Mouse (Mus musculus): ENCODE data around the gene Tmem233. TPM values are rescaled to one million over a fixed set of nuclear protein-coding genes. Genes with fewer than 3 reads are reported as not detected.

Tmem233 gene
- total and polyA plus RNA-seq, 2 experiments from 2014 or later, result not detected

DNA sequence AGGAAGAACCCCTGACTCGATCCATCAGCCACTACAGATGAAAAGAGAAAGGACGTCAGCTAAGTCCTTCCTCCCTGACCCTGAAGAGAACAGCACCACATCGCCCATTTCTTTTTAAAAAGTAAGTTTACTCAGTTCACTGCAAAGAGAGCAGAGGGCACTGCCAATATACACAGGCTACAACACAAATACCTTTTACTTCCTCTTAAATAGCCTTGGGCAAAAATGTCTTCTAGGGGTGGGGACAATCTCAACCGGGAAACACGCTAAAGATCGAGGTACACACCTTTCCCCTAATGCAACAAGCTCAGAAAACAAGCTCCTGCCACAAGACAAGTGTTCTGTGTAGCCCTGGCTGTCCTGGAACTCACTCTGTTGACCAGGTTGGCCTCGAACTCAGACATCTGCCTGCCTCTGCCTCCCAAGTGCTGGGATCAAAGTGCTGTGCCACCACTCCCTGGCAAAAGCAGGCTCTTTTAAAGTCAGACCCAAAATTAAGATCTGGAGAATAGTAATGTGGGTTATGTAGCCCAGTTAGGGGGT is 60.3 kb downstream of the Tmem233 start:
- peaks cover 33% of the 10 kb centered on the region for H3K36me3 ChIP-seq (replicated peaks; ENCODE audit: control insufficient read depth, insufficient read depth, low read length)
- ATAC-seq (ENCODE audit: insufficient read depth, low read depth), result no peak
- peak overlapping the region; percentile 84 for H3K4me2 ChIP-seq (ENCODE audit: low read depth, low read length)
- DNase-seq (ENCODE audit: low spot score), result no peak
- H3K4me3 ChIP-seq (ENCODE audit: low read depth, low read length), result peak overlapping the region; percentile 73; the same call in 1 of the 2 replicates
- H3K9ac ChIP-seq (replicated peaks; ENCODE audit: low read depth, low read length), result peak overlapping the region; percentile 76; the same call in 1 of the 2 replicates
- no peak overlapping the region for H3K27ac ChIP-seq (ENCODE audit: low read depth)
- H3K9me3 ChIP-seq (replicated peaks; ENCODE audit: control insufficient read depth, low read length), result no peaks in the 10 kb centered on the region
- no peak for TF ChIP-seq EP300 (IDR thresholded peaks at IDR 0.05; ENCODE audit: low read depth)
- TF ChIP-seq CTCF (IDR thresholded peaks at IDR 0.05; ENCODE audit: low read depth), result no peak
- no peaks in the 10 kb centered on the region for H3K27me3 ChIP-seq (ENCODE audit: control insufficient read depth, insufficient read depth, low read length)
- 79% methylated on average over 7 of the region's 7 CpGs for WGBS
- peaks cover 12% of the 10 kb centered on the region for H3K4me1 ChIP-seq (ENCODE audit: control insufficient read depth, insufficient read depth)

DNA sequence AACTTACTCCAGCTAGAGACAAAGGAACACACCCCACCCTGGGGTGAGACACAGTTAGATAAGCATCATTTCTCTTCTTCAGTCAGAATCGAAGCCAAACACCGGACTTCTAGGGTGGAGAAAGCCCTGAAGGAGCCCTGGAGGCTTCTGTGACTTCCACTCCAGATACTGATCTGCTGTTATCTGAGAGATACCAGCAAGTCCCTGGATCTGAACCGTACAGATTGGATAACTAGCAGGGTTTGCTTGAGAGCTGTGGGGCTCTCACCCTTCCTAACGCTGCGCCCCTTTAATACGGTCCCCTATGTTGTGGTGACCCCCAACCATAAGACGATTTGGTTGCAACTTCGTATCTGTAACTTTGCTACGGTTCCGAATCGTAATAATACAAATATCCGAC is 60.9 kb downstream of the Tmem233 start:
- H3K9me3 ChIP-seq (replicated peaks; ENCODE audit: control insufficient read depth, low read length), result no peaks in the 10 kb centered on the region
- 85% methylated on average over 12 of the region's 12 CpGs for WGBS
- peaks cover 39% of the 10 kb centered on the region for H3K36me3 ChIP-seq (replicated peaks; ENCODE audit: control insufficient read depth, insufficient read depth, low read length)
- TF ChIP-seq CTCF (IDR thresholded peaks at IDR 0.05; ENCODE audit: low read depth) (no peak), EP300 (IDR thresholded peaks at IDR 0.05; ENCODE audit: low read depth) (no peak)
- H3K4me3 ChIP-seq (ENCODE audit: low read depth, low read length), result no peak overlapping the region
- H3K4me1 ChIP-seq (ENCODE audit: control insufficient read depth, insufficient read depth), result peaks cover 12% of the 10 kb centered on the region
- no peak for ATAC-seq (ENCODE audit: insufficient read depth, low read depth)
- no peak overlapping the region for H3K27ac ChIP-seq (ENCODE audit: low read depth)
- no peak for DNase-seq (ENCODE audit: low spot score)
- H3K4me2 ChIP-seq (ENCODE audit: low read depth, low read length), result 0 out of 2 replicates have a peak overlapping the region, but pooled peaks have one; percentile 84
- no peaks in the 10 kb centered on the region for H3K27me3 ChIP-seq (ENCODE audit: control insufficient read depth, insufficient read depth, low read length)
- H3K9ac ChIP-seq (replicated peaks; ENCODE audit: low read depth, low read length), result no peak overlapping the region

- H3K4me2 ChIP-seq (ENCODE audit: low read depth, low read length), result 0 out of 2 replicates have a peak overlapping the region, but pooled peaks have one; percentile 1
- WGBS, result 68% methylated on average over 14 of the region's 14 CpGs
- H3K36me3 ChIP-seq (replicated peaks; ENCODE audit: control insufficient read depth, insufficient read depth, low read length), result peaks cover 45% of the 10 kb centered on the region
- ATAC-seq (ENCODE audit: insufficient read depth, low read depth) (no peak), DNase-seq (ENCODE audit: low spot score) (no peak)
- H3K27me3 ChIP-seq (ENCODE audit: control insufficient read depth, insufficient read depth, low read length), result no peaks in the 10 kb centered on the region
- no peak overlapping the region for H3K4me3 ChIP-seq (ENCODE audit: low read depth, low read length)
- H3K4me1 ChIP-seq (ENCODE audit: control insufficient read depth, insufficient read depth), result peaks cover 12% of the 10 kb centered on the region
- no peak for TF ChIP-seq CTCF (IDR thresholded peaks at IDR 0.05; ENCODE audit: low read depth)
- TF ChIP-seq EP300 (IDR thresholded peaks at IDR 0.05; ENCODE audit: low read depth), result no peak
- H3K9me3 ChIP-seq (replicated peaks; ENCODE audit: control insufficient read depth, low read length), result no peaks in the 10 kb centered on the region
- H3K27ac ChIP-seq (ENCODE audit: low read depth), result no peak overlapping the region
- no peak overlapping the region for H3K9ac ChIP-seq (replicated peaks; ENCODE audit: low read depth, low read length)
These were observed 61.5 kb downstream of the Tmem233 start for GRCm38 (mm10) chr5:116021552-116021951.

- DNase-seq (ENCODE audit: low spot score) (peak; percentile 78), ATAC-seq (ENCODE audit: insufficient read depth, low read depth) (peak; percentile 77)
- Histone ChIP-seq H3K27me3 (ENCODE audit: control insufficient read depth, insufficient read depth, low read length) (no peaks in the 10 kb centered on the region), H3K27ac (ENCODE audit: low read depth) (peak overlapping the region; percentile 91), H3K4me3 (ENCODE audit: low read depth, low read length) (no peak overlapping the region), H3K9ac (replicated peaks; ENCODE audit: low read depth, low read length) (no peak overlapping the region), H3K9me3 (replicated peaks; ENCODE audit: control insufficient read depth, low read length) (no peaks in the 10 kb centered on the region), H3K4me1 (ENCODE audit: control insufficient read depth, insufficient read depth) (peaks cover 12% of the 10 kb centered on the region), H3K36me3 (replicated peaks; ENCODE audit: control insufficient read depth, insufficient read depth, low read length) (peaks cover 67% of the 10 kb centered on the region), H3K4me2 (ENCODE audit: low read depth, low read length) (no peak overlapping the region)
- 12% methylated on average over 11 of the region's 11 CpGs for WGBS
- TF ChIP-seq EP300 (IDR thresholded peaks at IDR 0.05; ENCODE audit: low read depth), result peak; percentile 93; the same call in 1 of the 2 replicates
- no peak for TF ChIP-seq CTCF (IDR thresholded peaks at IDR 0.05; ENCODE audit: low read depth)
These were observed 63.7 kb downstream of the Tmem233 start for GRCm38 (mm10) chr5:116019371-116019770.

DNA sequence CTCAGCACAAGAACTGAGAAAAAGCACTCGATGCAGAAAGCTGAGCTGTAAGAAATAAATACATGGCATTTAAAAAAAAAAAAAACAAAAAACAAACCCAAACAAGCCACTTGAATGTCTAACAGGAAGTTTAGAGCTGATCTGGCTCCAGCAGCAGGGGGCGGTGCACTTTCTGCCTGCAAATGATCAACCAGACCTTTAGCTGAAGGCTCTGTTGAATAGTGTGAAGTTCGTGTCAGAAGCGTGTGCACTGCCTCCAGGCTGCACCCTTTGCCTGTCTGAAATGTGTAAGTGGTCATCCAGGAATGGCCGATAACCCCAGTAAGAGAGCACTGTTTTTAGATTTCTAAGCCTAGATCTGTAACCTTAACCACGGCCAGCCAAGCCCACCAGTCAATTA is 64.3 kb downstream of the Tmem233 start:
- peak; percentile 25 for ATAC-seq (ENCODE audit: insufficient read depth, low read depth)
- no peaks in the 10 kb centered on the region for H3K27me3 ChIP-seq (ENCODE audit: control insufficient read depth, insufficient read depth, low read length)
- peak overlapping the region; percentile 91 for H3K27ac ChIP-seq (ENCODE audit: low read depth)
- H3K4me1 ChIP-seq (ENCODE audit: control insufficient read depth, insufficient read depth), result peaks cover 12% of the 10 kb centered on the region
- H3K4me2 ChIP-seq (ENCODE audit: low read depth, low read length), result no peak overlapping the region
- H3K9ac ChIP-seq (replicated peaks; ENCODE audit: low read depth, low read length), result no peak overlapping the region
- TF ChIP-seq CTCF (IDR thresholded peaks at IDR 0.05; ENCODE audit: low read depth) (peak; percentile 37), EP300 (IDR thresholded peaks at IDR 0.05; ENCODE audit: low read depth) (no peak)
- 31% methylated on average over 6 of the region's 6 CpGs for WGBS
- DNase-seq (ENCODE audit: low spot score), result peak; percentile 28
- H3K4me3 ChIP-seq (ENCODE audit: low read depth, low read length), result no peak overlapping the region
- peaks cover 73% of the 10 kb centered on the region for H3K36me3 ChIP-seq (replicated peaks; ENCODE audit: control insufficient read depth, insufficient read depth, low read length)
- no peaks in the 10 kb centered on the region for H3K9me3 ChIP-seq (replicated peaks; ENCODE audit: control insufficient read depth, low read length)

GRCm38 (mm10) chr5:116018196-116018595 is 64.8 kb downstream of the Tmem233 start:
- WGBS, result 83% methylated on average over 9 of the region's 9 CpGs
- Histone ChIP-seq H3K4me3 (ENCODE audit: low read depth, low read length) (no peak overlapping the region), H3K27me3 (ENCODE audit: control insufficient read depth, insufficient read depth, low read length) (no peaks in the 10 kb centered on the region), H3K9ac (replicated peaks; ENCODE audit: low read depth, low read length) (no peak overlapping the region), H3K4me2 (ENCODE audit: low read depth, low read length) (no peak overlapping the region), H3K36me3 (replicated peaks; ENCODE audit: control insufficient read depth, insufficient read depth, low read length) (peaks cover 78% of the 10 kb centered on the region), H3K9me3 (replicated peaks; ENCODE audit: control insufficient read depth, low read length) (no peaks in the 10 kb centered on the region), H3K4me1 (ENCODE audit: control insufficient read depth, insufficient read depth) (peaks cover 12% of the 10 kb centered on the region), H3K27ac (ENCODE audit: low read depth) (0 out of 2 replicates have a peak overlapping the region, but pooled peaks have one; percentile 91)
- no peak for ATAC-seq (ENCODE audit: insufficient read depth, low read depth)
- DNase-seq (ENCODE audit: low spot score), result no peak
- TF ChIP-seq EP300 (IDR thresholded peaks at IDR 0.05; ENCODE audit: low read depth) (no peak), CTCF (IDR thresholded peaks at IDR 0.05; ENCODE audit: low read depth) (no peak)

Measured in heart, postnatal 0 days (tissue).